In genomic region chr4:136966493-136967390, GRCm38 (mm10) we compare ENCODE assay signal across 21 mouse cellular contexts. TPM values are rescaled to one million over a fixed set of nuclear protein-coding genes. Genes with fewer than 3 reads are reported as not detected.
DNase-seq lines count a peak whose midpoint lies in the region; ATAC-seq and TF ChIP-seq lines count a peak whose summit lies in the region.
"Had no signal": no experiment of that assay in that cellular context is flagged by ENCODE, and none has a peak within 500 bp of the region (broad histone marks: within the 10 kb centered on the region; RNA-seq: fewer than 3 reads in every experiment).

No protein-coding gene starts in this region.

- no peak for ATAC-seq in hindbrain, embryonic 12.5 days (ENCODE audit: low FRiP score)
- no peak for ATAC-seq in hindbrain, embryonic 16.5 days
- no peak for ATAC-seq in midbrain, postnatal 0 days (ENCODE audit: low FRiP score)
- ATAC-seq in midbrain, embryonic 14.5 days (ENCODE audit: low FRiP score, low TSS enrichment) = no peak; the same call in 1 of the 2 replicates
- no peak for ATAC-seq in activated CD4-positive, CD25-positive, alpha-beta regulatory T cell, adult 4 months
- ATAC-seq: liver, embryonic 12.5 days had no signal

- H3K27ac ChIP-seq in hindbrain, embryonic 12.5 days = peak overlapping the region; percentile 35; the same call in 1 of the 2 replicates
- no peak overlapping the region for H3K27ac ChIP-seq in hindbrain, embryonic 16.5 days (ENCODE audit: low read depth, low read length)
- peak overlapping the region; percentile 60 for H3K27ac ChIP-seq in midbrain, embryonic 10.5 days (replicated peaks)
- no peak overlapping the region for H3K27ac ChIP-seq in midbrain, postnatal 0 days (ENCODE audit: low read depth, low read length)
- H3K27ac ChIP-seq in midbrain, embryonic 14.5 days (replicated peaks; ENCODE audit: low read depth, low read length) = peak overlapping the region; percentile 75
- H3K27ac ChIP-seq: embryonic facial prominence, embryonic 15.5 days; limb, embryonic 12.5 days; liver, embryonic 12.5 days; neural tube, embryonic 12.5 days had no signal

- H3K4me1 ChIP-seq in hindbrain, embryonic 12.5 days = peaks cover 75% of the 10 kb centered on the region
- peaks cover 17% of the 10 kb centered on the region for H3K4me1 ChIP-seq in hindbrain, embryonic 16.5 days (ENCODE audit: control insufficient read depth, insufficient read depth, low read depth, low read length)
- H3K4me1 ChIP-seq in midbrain, embryonic 10.5 days = peaks cover 96% of the 10 kb centered on the region
- H3K4me1 ChIP-seq in midbrain, postnatal 0 days (ENCODE audit: insufficient read depth, low read length) = peaks cover 6% of the 10 kb centered on the region
- peaks cover 73% of the 10 kb centered on the region for H3K4me1 ChIP-seq in midbrain, embryonic 14.5 days (ENCODE audit: control insufficient read depth, insufficient read depth, low read length)
- H3K4me1 ChIP-seq: liver, embryonic 12.5 days had no signal

- peaks cover 80% of the 10 kb centered on the region for H3K27me3 ChIP-seq in hindbrain, embryonic 12.5 days
- no peaks in the 10 kb centered on the region; the same call in 1 of the 2 replicates for H3K27me3 ChIP-seq in hindbrain, embryonic 16.5 days (replicated peaks; ENCODE audit: control insufficient read depth, insufficient read depth, low read length)
- H3K27me3 ChIP-seq in midbrain, embryonic 10.5 days (ENCODE audit: low read depth, poor library complexity, severe bottlenecking) = peaks cover 100% of the 10 kb centered on the region
- H3K27me3 ChIP-seq in midbrain, postnatal 0 days (ENCODE audit: insufficient read depth, low read length) = peaks cover 21% of the 10 kb centered on the region
- peaks cover 54% of the 10 kb centered on the region for H3K27me3 ChIP-seq in midbrain, embryonic 14.5 days (ENCODE audit: control insufficient read depth, insufficient read depth, low read length)

- no peak overlapping the region for H3K9ac ChIP-seq in hindbrain, embryonic 12.5 days
- no peak overlapping the region for H3K9ac ChIP-seq in hindbrain, embryonic 16.5 days (ENCODE audit: low read depth, low read length)
- no peak overlapping the region for H3K9ac ChIP-seq in midbrain, postnatal 0 days (replicated peaks; ENCODE audit: low read length, poor library complexity, severe bottlenecking)
- no peak overlapping the region for H3K9ac ChIP-seq in midbrain, embryonic 14.5 days (replicated peaks; ENCODE audit: low read length)
- H3K9ac ChIP-seq: embryonic facial prominence, embryonic 15.5 days; limb, embryonic 12.5 days; liver, embryonic 12.5 days; neural tube, embryonic 12.5 days had no signal

- no peak overlapping the region for H3K4me2 ChIP-seq in hindbrain, embryonic 12.5 days (replicated peaks)
- H3K4me2 ChIP-seq in hindbrain, embryonic 16.5 days (ENCODE audit: low read length) = no peak overlapping the region
- no peak overlapping the region for H3K4me2 ChIP-seq in midbrain, postnatal 0 days (ENCODE audit: low read depth, low read length, poor library complexity, severe bottlenecking)
- H3K4me2 ChIP-seq in midbrain, embryonic 14.5 days (ENCODE audit: low read length) = peak overlapping the region; percentile 27
- H3K4me2 ChIP-seq: embryonic facial prominence, embryonic 15.5 days; heart, embryonic 11.5 days; limb, embryonic 12.5 days; liver, embryonic 12.5 days; neural tube, embryonic 12.5 days had no signal

- TF ChIP-seq CTCF in midbrain, postnatal 0 days (IDR thresholded peaks at IDR 0.05) = no peak

- no peaks in the 10 kb centered on the region for H3K9me3 ChIP-seq in hindbrain, embryonic 12.5 days (replicated peaks)
- H3K9me3 ChIP-seq in hindbrain, embryonic 16.5 days (ENCODE audit: control insufficient read depth, low read length) = no peaks in the 10 kb centered on the region
- H3K9me3 ChIP-seq in midbrain, embryonic 10.5 days (replicated peaks) = no peaks in the 10 kb centered on the region
- no peaks in the 10 kb centered on the region for H3K9me3 ChIP-seq in midbrain, postnatal 0 days (ENCODE audit: low read length)
- no peaks in the 10 kb centered on the region for H3K9me3 ChIP-seq in midbrain, embryonic 14.5 days (ENCODE audit: control insufficient read depth, low read length)
- H3K9me3 ChIP-seq: embryonic facial prominence, embryonic 15.5 days; limb, embryonic 12.5 days; liver, embryonic 12.5 days; neural tube, embryonic 12.5 days had no signal

- H3K36me3 ChIP-seq in hindbrain, embryonic 12.5 days = no peaks in the 10 kb centered on the region
- no peaks in the 10 kb centered on the region for H3K36me3 ChIP-seq in hindbrain, embryonic 16.5 days (ENCODE audit: control insufficient read depth, insufficient read depth, low read length)
- H3K36me3 ChIP-seq in midbrain, embryonic 10.5 days = no peaks in the 10 kb centered on the region
- H3K36me3 ChIP-seq in midbrain, postnatal 0 days (ENCODE audit: insufficient read depth, low read length) = no peaks in the 10 kb centered on the region
- no peaks in the 10 kb centered on the region for H3K36me3 ChIP-seq in midbrain, embryonic 14.5 days (ENCODE audit: control insufficient read depth, insufficient read depth, low read length)
- H3K36me3 ChIP-seq: embryonic facial prominence, embryonic 15.5 days; limb, embryonic 12.5 days; liver, embryonic 12.5 days; neural tube, embryonic 12.5 days had no signal

- H3K4me3 ChIP-seq in hindbrain, embryonic 12.5 days = no peak overlapping the region
- no peak overlapping the region for H3K4me3 ChIP-seq in hindbrain, embryonic 16.5 days (ENCODE audit: low read length)
- H3K4me3 ChIP-seq in midbrain, embryonic 10.5 days = peak overlapping the region; percentile 10; the same call in 1 of the 2 replicates
- no peak overlapping the region for H3K4me3 ChIP-seq in midbrain, postnatal 0 days (ENCODE audit: low read depth, low read length)
- H3K4me3 ChIP-seq in midbrain, embryonic 14.5 days (replicated peaks; ENCODE audit: low read depth, low read length) = no peak overlapping the region
- H3K4me3 ChIP-seq: embryonic facial prominence, embryonic 15.5 days; limb, embryonic 12.5 days; liver, embryonic 12.5 days; neural tube, embryonic 12.5 days had no signal

- 30% methylated on average over 16 of the region's 16 CpGs for WGBS in hindbrain, embryonic 12.5 days
- WGBS in hindbrain, embryonic 16.5 days = 35% methylated on average over 16 of the region's 16 CpGs
- WGBS in midbrain, embryonic 10.5 days = 30% methylated on average over 16 of the region's 16 CpGs
- WGBS in midbrain, postnatal 0 days = 21% methylated on average over 16 of the region's 16 CpGs
- 9% methylated on average over 16 of the region's 16 CpGs for WGBS in midbrain, embryonic 14.5 days

- DNase-seq in midbrain, embryonic 10.5 days (ENCODE audit: low spot score) = peak; percentile 68
- no peak for DNase-seq in midbrain, postnatal 0 days (ENCODE audit: low spot score)
- peak; percentile 69 for DNase-seq in midbrain, embryonic 14.5 days
- no peak for DNase-seq in neural tube, embryonic 10.5 days (ENCODE audit: extremely low spot score, low spot score)
- DNase-seq: adrenal gland, adult 8-10 months; cerebellum, adult 9-10 months; heart, postnatal 14 days; lung, adult 2 months; lung, postnatal 4 days; spleen, adult 18-20 months; thymus, adult 18-20 months; thymus, postnatal 4 days had no signal

RNA-seq across cellular contexts. Expression of gene Epha8, which starts 10.1 kb away (rescaled TPM):
- 2.2 and 2.8 TPM in 2 replicates for polyA plus RNA-seq in hindbrain, embryonic 12.5 days (2016; fragmentation: Nextera tagmentation; extraction: Ambion mirVana)
- polyA plus RNA-seq in hindbrain, embryonic 16.5 days (2015; fragmentation: Nextera tagmentation; extraction: Ambion mirVana) = 8.8 and 14.0 TPM in 2 replicates
- polyA plus RNA-seq in midbrain, embryonic 10.5 days (2016; fragmentation: Nextera tagmentation; extraction: Ambion mirVana) = 3.9 and 6.9 TPM in 2 replicates
- total RNA-seq in midbrain, postnatal 0 days (2014; rRNA removed) = 49.9 and 51.1 TPM in 2 replicates
- polyA plus RNA-seq in midbrain, postnatal 0 days (2015; fragmentation: Nextera tagmentation; extraction: Ambion mirVana) = 17.3 and 18.3 TPM in 2 replicates
- 18.5 and 20.5 TPM in 2 replicates for polyA plus RNA-seq in midbrain, embryonic 14.5 days (2014; fragmentation: Nextera tagmentation; extraction: Ambion mirVana)
- not detected for polyA plus RNA-seq in activated CD4-positive, CD25-positive, alpha-beta regulatory T cell, adult 4 months (2017; shearing (Covaris generic))
- total RNA-seq: gastrocnemius, adult 18-20 months; heart, postnatal 14 days had no signal
- polyA plus RNA-seq: heart, embryonic 11.5 days had no signal

Comparison
In these comparisons a context has a peak if more than half of its experiments do, and no peak if none do; other contexts are left out.
1. H3K27ac ChIP-seq: peak in hindbrain, embryonic 12.5 days (single experiment), midbrain, embryonic 10.5 days (single experiment) and midbrain, embryonic 14.5 days (single experiment); none in hindbrain, embryonic 16.5 days (single experiment) and midbrain, postnatal 0 days (single experiment).
2. DNase-seq: peak in midbrain, embryonic 10.5 days (single experiment) and midbrain, embryonic 14.5 days (single experiment); none in midbrain, postnatal 0 days (single experiment) and neural tube, embryonic 10.5 days (single experiment).